Mouse (Mus musculus) monocyte, adult 5-6 weeks (primary cell): ENCODE results near the gene Traf6. TPM values are rescaled to one million over a fixed set of nuclear protein-coding genes. Genes with fewer than 3 reads are reported as not detected.

ENCODE experiments used
- ATAC-seq: fragments of 153-309, 156-312 bp; replicated peaks from 2 replicates; pipeline ENCODE4 v1.8.0; 2017; ENCODE audit warnings: mild to moderate bottlenecking; ENCODE audit not compliant: low TSS enrichment, insufficient number of reproducible peaks, severe bottlenecking, poor library complexity, low FRiP score
- total RNA-seq: library from RNA; stranded (forward); fragments of 200-1000, 200-491, 200-594 nt; gene quantifications from 3 replicates; pipeline ENCODE4 v1.2.3, GENCODE M21; 2017

Traf6 gene
- total RNA-seq, result 21.0 to 32.9 TPM (median 27.1 TPM) in 3 replicates

DNA sequence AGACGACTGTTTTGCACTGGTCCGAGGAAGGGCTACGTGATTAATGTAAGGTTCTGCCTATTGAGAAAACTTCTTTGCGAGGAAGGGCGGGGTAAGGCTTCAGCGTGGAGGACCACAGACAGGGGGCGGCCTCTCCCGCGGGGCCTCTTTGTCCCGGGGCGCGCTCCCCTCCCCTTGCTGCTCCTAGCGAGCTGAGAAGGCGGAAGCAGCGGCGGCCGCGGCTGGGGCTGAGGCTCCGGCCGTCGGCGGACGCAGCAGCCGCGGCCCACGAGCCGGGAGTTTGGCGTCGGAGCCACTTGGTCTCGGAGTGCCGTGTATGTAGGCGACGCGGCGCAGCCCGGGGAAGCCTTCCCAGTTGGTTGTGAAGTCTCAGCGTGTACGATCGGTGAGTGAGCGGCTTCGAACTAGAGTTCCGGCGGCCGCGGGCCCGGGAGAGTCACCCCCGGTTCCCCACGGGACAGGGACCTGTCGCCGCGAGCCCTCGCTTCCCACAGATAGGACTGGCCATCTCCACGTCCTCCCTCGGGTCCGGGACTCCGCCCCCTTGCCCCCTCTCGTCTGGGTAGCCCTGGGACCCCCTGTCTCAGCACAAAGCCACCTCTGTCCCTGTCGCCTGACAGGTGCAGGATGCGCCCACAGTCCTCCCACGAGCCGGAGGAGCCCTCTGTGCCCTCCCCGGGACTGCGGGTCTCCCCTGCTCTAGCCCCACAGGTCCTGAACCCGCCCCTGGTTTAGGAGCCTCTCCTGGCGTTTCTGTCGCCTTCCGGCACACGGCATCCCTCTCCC lies at the start of gene Traf6:
Gene Traf6 (plus strand): TSS at position 194 of the 786 bp plus-strand sequence.
- peak; percentile 89 for ATAC-seq

DNA sequence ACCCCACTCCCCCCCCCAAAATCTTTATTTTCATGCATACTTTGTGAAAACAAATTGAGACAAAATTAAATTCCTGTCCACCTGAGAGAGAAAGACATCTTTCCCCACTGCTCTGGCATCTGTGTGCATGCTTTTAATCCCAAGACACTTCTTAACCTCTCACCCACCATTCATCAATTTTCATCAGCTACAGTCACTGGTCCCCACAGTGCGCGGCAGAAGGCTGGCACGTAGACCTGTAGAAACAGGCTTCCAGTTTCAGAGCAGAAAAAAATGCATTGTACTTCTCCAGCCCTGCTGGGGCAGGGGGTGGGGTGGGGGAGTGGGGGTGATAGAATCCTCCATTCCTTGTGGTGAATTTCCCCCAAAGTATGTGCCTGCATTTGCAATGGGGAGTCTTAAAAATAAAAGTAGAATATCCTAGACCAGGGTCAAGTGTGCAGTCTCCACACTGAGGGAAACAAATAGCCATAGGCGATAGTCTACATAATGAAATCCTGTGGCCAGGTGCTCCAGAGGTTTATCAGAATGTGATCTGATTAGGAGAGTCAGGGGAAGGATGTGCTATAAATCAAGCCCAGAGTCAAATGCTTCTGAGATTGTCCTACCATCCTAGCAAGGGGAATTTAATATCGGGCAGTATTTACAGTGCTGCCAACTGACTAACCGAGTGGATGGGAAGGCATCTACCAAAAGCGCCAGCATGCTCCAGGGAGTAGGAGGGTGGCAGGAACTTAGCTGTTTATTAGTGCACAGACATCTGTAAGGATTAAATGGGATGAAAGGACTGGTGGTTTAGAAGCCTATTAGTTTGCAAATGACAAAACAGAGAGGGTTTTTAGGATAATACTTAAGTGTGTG lies 39.0 kb upstream of the Traf6 start:
- ATAC-seq, result no peak

GRCm38 (mm10) chr2:101639840-101640350 lies 38.3 kb upstream of the Traf6 start:
- no peak for ATAC-seq

GRCm38 (mm10) chr2:101645841-101646240 lies 32.4 kb upstream of the Traf6 start:
- ATAC-seq, result no peak

- ATAC-seq, result no peak
These were observed 29.9 kb upstream of the Traf6 start for GRCm38 (mm10) chr2:101648361-101648760.

DNA sequence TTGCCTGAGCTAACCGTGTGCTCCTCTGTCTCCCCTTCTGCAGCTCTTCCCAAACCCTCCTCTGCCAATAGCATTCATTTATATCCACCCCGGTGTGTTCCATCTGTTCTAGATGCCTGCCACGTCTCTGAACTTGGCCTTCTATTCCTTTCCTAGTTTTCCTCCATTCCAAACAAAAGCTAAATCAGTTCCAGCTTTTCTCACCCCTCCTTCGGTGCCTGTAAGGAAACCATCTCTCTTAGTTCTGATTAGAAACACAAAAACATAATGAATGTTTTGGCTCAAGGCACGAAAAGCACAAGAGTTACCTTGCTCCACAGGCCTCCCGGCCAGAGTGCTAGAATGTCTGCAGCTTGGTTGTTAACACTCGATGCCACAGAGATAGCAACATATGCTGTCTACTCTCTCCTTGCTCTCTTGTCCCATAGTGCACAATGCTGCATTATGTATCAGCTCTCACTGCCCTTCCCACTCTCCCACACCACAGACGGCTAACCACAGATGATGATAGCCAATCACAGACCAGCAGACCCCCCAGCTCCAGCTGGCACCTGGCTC lies 29.0 kb upstream of the Traf6 start, which contains the start of the genes Rag1 and B230118H07Rik:
Gene Rag1 (minus strand): TSS at position 388 of the 558 bp plus-strand sequence.
Gene B230118H07Rik (minus strand): TSS at position 419 of the 558 bp plus-strand sequence.
- no peak for ATAC-seq

GRCm38 (mm10) chr2:101650446-101650845 lies 27.8 kb upstream of the Traf6 start:
- ATAC-seq, result no peak

GRCm38 (mm10) chr2:101652204-101652920 lies 25.9 kb upstream of the Traf6 start:
- no peak for ATAC-seq

- ATAC-seq, result 0 out of 2 replicates have a peak, but pooled peaks have one; percentile 49
These were observed 25.2 kb upstream of the Traf6 start for GRCm38 (mm10) chr2:101652921-101653597.

GRCm38 (mm10) chr2:101660536-101660935 lies 17.7 kb upstream of the Traf6 start:
- no peak for ATAC-seq

DNA sequence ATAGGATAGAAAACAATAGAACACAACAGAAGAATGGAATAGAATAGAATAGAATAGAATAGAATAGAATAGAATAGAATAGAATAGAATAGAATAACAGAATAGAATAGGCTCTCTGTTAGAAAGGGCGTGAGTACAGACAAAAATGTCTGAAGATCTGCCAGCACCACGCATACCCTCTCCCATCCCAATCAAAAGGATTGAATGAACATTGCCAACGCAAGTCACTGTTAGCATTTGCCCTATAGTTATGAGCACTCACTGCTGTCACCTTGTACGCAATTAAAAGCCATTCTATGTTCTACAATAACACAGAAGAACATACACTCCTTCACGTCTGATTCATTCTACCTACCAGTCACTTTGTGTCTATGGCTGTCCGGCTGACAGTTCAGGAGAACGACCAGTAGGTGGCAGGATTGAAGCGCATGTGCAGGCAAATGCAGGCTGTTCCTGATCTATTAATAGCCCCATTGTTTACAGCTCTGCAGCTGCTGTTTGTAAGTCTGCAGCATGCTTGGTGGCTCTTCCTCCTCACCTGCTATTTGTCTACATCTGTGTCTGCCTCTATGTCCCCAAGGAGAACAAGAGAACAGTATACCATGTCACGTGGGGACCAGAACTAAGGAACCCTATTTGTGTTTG lies 13.0 kb upstream of the Traf6 start:
- ATAC-seq, result peak; percentile 79

DNA sequence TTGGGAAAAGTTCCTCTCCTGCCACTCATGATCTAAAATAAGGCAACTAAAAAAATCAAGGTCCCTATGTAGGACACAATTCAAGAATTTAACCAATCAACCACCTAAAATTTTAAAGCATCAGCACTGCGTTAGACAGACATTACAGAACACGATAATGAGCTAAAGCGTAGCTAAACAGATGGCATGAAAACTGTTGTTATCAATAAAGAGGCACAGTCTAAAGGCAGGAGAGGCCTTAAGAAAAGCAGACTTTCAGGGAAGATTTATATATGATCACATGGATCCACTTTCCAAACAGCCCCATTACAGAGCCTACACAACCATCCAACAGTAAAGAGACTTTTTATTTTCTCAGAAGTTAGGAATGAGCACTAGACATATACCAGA lies 12.5 kb upstream of the Traf6 start:
- ATAC-seq, result no peak

DNA sequence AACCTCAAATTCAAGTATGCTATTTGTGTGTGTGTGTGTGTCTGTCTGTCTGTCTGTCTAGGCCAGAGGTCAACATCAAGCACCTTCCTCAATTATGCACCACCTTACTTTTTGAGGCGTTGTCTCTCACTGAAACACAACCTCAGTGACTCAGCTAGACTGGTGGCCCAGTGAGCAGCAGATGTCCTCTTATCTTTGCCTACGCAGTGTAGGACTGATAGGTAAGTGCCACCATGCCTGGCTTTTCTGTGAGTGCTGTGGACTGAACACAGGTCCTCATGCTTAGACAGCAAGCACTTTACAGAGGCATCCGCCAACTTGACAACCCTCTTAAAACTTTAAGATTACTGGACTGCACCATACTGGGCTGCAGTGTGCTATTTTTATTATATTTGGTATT lies 9.5 kb upstream of the Traf6 start:
- ATAC-seq, result no peak

- no peak for ATAC-seq
These were observed 4.7 kb upstream of the Traf6 start for GRCm38 (mm10) chr2:101673547-101673946.

GRCm38 (mm10) chr2:101679164-101679784 lies 1.0 kb downstream of the Traf6 start:
- no peak for ATAC-seq

DNA sequence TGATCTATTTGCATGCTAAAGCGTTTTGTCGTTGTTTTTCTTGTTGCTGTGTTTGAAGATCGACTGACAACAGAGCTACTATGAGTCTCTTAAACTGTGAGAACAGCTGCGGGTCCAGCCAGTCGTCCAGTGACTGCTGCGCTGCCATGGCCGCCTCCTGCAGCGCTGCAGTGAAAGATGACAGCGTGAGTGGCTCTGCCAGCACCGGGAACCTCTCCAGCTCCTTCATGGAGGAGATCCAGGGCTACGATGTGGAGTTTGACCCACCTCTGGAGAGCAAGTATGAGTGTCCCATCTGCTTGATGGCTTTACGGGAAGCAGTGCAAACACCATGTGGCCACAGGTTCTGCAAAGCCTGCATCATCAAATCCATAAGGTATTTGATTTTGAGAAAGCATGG lies 6.2 kb downstream of the Traf6 start:
- ATAC-seq, result no peak

DNA sequence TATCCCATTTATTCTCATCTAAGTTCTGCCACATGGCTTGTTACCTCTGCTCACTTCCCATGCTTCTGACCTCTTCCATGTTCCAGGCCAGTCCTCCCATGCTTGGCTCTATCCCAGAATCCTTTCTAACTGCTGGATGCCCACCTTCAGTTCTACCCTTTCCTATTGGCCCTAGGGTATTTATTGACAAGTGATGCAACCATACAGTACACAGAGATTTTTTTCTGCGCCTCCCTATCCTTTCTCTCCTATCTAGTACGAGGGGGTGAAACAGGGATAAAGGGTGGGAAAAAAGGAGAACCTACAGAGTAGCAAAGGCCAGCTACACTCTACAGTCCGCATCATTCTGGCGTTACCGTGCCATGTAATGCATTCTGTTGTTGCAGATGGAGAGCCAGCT lies 9.8 kb downstream of the Traf6 start:
- no peak for ATAC-seq
